7 mouse cellular contexts compared by ENCODE assay signal in the genomic region with DNA sequence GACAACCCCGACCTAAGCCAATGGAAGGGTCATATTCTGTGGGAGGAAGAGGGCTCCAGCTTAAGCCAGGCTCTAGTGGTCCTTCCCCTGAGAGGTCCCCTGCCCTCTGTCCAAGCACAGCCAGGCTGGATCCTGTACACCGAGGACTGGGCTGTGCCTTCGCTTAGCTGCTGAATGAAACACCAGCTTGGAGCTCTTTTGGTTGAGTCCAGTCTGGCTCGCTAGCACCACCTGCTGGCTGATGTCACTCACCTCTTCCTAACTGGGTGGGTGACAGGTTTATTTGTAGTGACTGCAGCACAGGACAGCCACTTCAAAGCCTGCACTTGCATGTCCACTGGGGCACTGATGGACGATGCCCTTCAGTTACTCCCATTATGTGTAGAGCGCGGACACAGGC. TPM values are rescaled to one million over a fixed set of nuclear protein-coding genes. Genes with fewer than 3 reads are reported as not detected.
DNase-seq lines count a peak whose midpoint lies in the region; ATAC-seq and TF ChIP-seq lines count a peak whose summit lies in the region.

No protein-coding gene starts in this region.

- TF ChIP-seq CTCF in spleen, adult 2 months (IDR thresholded peaks at IDR 0.05; ENCODE audit: extremely low read depth, insufficient read depth, insufficient read length, insufficient replicate concordance): peak; percentile 76; the same call in 1 of the 2 replicates

- no peaks in the 10 kb centered on the region for H3K9me3 ChIP-seq in limb, embryonic 10.5 days (replicated peaks)
- no peaks in the 10 kb centered on the region for H3K9me3 ChIP-seq in midbrain, embryonic 15.5 days

- H3K4me3 ChIP-seq in limb, embryonic 10.5 days: no peak overlapping the region
- H3K4me3 ChIP-seq in midbrain, embryonic 15.5 days: no peak overlapping the region
- H3K4me3 ChIP-seq in spleen, adult 2 months (ENCODE audit: extremely low read depth, insufficient read depth, insufficient read length): no peak overlapping the region

- 54% methylated on average over 7 of the region's 7 CpGs for WGBS in limb, embryonic 10.5 days
- 51% methylated on average over 7 of the region's 7 CpGs for WGBS in midbrain, embryonic 15.5 days
- WGBS in spleen, adult 2 months: 68% methylated on average over 7 of the region's 7 CpGs

- DNase-seq in adrenal gland, postnatal 10 days: peak; percentile 92
- DNase-seq in embryo, embryonic 11 days: peak; percentile 89
- peak; percentile 75 to 86 for DNase-seq in gastrocnemius, postnatal 4 days (ENCODE audit: low spot score in 2 of 2)
- peak; percentile 67 for DNase-seq in kidney, adult 11 months
- peak; percentile 94 for DNase-seq in limb, embryonic 10.5 days (ENCODE audit: low spot score)
- DNase-seq in spleen, adult 2 months (ENCODE audit: low read depth in 1 of 2, low spot score in 2 of 2): peak; percentile 45 to 62

- no peak overlapping the region for H3K4me2 ChIP-seq in midbrain, embryonic 15.5 days

- H3K27me3 ChIP-seq in limb, embryonic 10.5 days (ENCODE audit: low read depth, poor library complexity, severe bottlenecking): no peaks in the 10 kb centered on the region
- no peaks in the 10 kb centered on the region for H3K27me3 ChIP-seq in midbrain, embryonic 15.5 days (replicated peaks)
- no peaks in the 10 kb centered on the region for H3K27me3 ChIP-seq in spleen, adult 2 months (ENCODE audit: control insufficient read depth, insufficient read depth, low read length)

- no peak for TF ChIP-seq POLR2A in spleen, adult 2 months (IDR thresholded peaks at IDR 0.05; ENCODE audit: low read depth, low read length)

- H3K4me1 ChIP-seq in limb, embryonic 10.5 days: peaks cover 21% of the 10 kb centered on the region
- H3K4me1 ChIP-seq in midbrain, embryonic 15.5 days: peaks cover 9% of the 10 kb centered on the region
- H3K4me1 ChIP-seq in spleen, adult 2 months (ENCODE audit: control insufficient read depth, insufficient read depth, insufficient read length): no peaks in the 10 kb centered on the region

- no peak overlapping the region for H3K27ac ChIP-seq in limb, embryonic 10.5 days
- H3K27ac ChIP-seq in midbrain, embryonic 15.5 days: no peak overlapping the region
- H3K27ac ChIP-seq in spleen, adult 2 months (ENCODE audit: insufficient read depth, low read length): no peak overlapping the region

- ATAC-seq in midbrain, embryonic 15.5 days (replicated peaks): peak; percentile 57

- peaks cover 97% of the 10 kb centered on the region for H3K36me3 ChIP-seq in limb, embryonic 10.5 days
- H3K36me3 ChIP-seq in midbrain, embryonic 15.5 days (replicated peaks): peaks cover 33% of the 10 kb centered on the region
- H3K36me3 ChIP-seq in spleen, adult 2 months (ENCODE audit: control insufficient read depth, insufficient read depth, low read length): peaks cover 30% of the 10 kb centered on the region

- H3K9ac ChIP-seq in midbrain, embryonic 15.5 days: no peak overlapping the region

RNA-seq across cellular contexts. Expression of a gene that starts 7.5 kb away (rescaled TPM):
- total RNA-seq in adrenal gland, postnatal 10 days (2021): 1 to 10 TPM; 3.5 to 3.7 TPM
- 1 to 10 TPM in 1 of 2 experiments, under 1 TPM in 1; 0.96 to 1.6 TPM for total RNA-seq in gastrocnemius, postnatal 4 days (2021)
- polyA plus RNA-seq in limb, embryonic 10.5 days (2016; fragmentation: Nextera tagmentation; extraction: Ambion mirVana): 5.2 and 5.7 TPM in 2 replicates
- polyA plus RNA-seq in midbrain, embryonic 15.5 days (2015; fragmentation: Nextera tagmentation; extraction: Ambion mirVana): 15.1 and 19.1 TPM in 2 replicates
- polyA plus RNA-seq in spleen, adult 2 months (2012; rRNA removed): 0.53 and 0.83 TPM in 2 replicates

RNA-seq across cellular contexts. Expression of a gene that starts 7.7 kb away (rescaled TPM):
- total RNA-seq in adrenal gland, postnatal 10 days (2021): 100 to 1,000 TPM; 145 TPM
- total RNA-seq in gastrocnemius, postnatal 4 days (2021): 10 to 100 TPM; 72.2 to 92.4 TPM
- 351 and 426 TPM in 2 replicates for polyA plus RNA-seq in limb, embryonic 10.5 days (2016; fragmentation: Nextera tagmentation; extraction: Ambion mirVana)
- 229 and 243 TPM in 2 replicates for polyA plus RNA-seq in midbrain, embryonic 15.5 days (2015; fragmentation: Nextera tagmentation; extraction: Ambion mirVana)
- 20.3 and 25.4 TPM in 2 replicates for polyA plus RNA-seq in spleen, adult 2 months (2012; rRNA removed)

RNA-seq across cellular contexts. Expression of a gene that starts 16.5 kb away (rescaled TPM):
- 1 to 10 TPM; 4.7 to 5.3 TPM for total RNA-seq in adrenal gland, postnatal 10 days (2021)
- total RNA-seq in gastrocnemius, postnatal 4 days (2021): 10 to 100 TPM; 11.6 to 13.7 TPM
- 0.75 and 1.8 TPM in 2 replicates for polyA plus RNA-seq in limb, embryonic 10.5 days (2016; fragmentation: Nextera tagmentation; extraction: Ambion mirVana)
- polyA plus RNA-seq in midbrain, embryonic 15.5 days (2015; fragmentation: Nextera tagmentation; extraction: Ambion mirVana): 2.9 TPM in 2 replicates
- polyA plus RNA-seq in spleen, adult 2 months (2012; rRNA removed): 0.75 and 2.0 TPM in 2 replicates

RNA-seq across cellular contexts. Expression of a gene that starts 39.8 kb away (rescaled TPM):
- 10 to 100 TPM; 29.0 to 33.4 TPM for total RNA-seq in adrenal gland, postnatal 10 days (2021)
- 10 to 100 TPM; 26.5 to 29.4 TPM for total RNA-seq in gastrocnemius, postnatal 4 days (2021)
- 6.8 and 9.7 TPM in 2 replicates for polyA plus RNA-seq in limb, embryonic 10.5 days (2016; fragmentation: Nextera tagmentation; extraction: Ambion mirVana)
- 13.9 and 15.8 TPM in 2 replicates for polyA plus RNA-seq in midbrain, embryonic 15.5 days (2015; fragmentation: Nextera tagmentation; extraction: Ambion mirVana)
- 20.0 and 24.9 TPM in 2 replicates for polyA plus RNA-seq in spleen, adult 2 months (2012; rRNA removed)
